Mouse (Mus musculus) kidney, adult 8-10 months (tissue): ENCODE data around the gene Gm5591.
"Not testable (repeated sequence)": the region's sequence is repeated elsewhere in the genome, so short reads cannot be mapped to it uniquely, and the experiment has no call there.

Source experiments
- DNase-seq, 2 experiments: peaks; one replicate each; pipeline ENCODE4 v3.0.0; 2022

The Gm5591 gene

DNA sequence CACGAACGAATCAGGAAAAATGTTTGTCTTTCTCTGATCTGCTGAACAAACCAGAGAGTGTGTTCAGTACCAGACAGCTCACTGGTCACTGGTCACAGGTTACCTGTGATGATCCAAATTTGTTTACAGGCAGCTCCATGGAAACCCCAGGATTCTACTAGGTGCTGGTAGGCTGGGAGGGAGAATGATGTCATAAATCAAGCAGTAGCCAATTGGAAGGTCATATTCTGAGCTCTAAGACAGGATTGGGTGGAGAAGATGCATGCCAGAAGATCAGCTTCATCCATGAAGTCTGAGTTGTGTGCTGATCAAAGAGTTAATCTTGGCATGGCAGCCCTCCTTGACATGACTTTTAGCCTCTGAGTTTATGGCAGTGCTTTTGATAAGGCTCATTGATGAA is at the start of gene Gm5591:
Gm5591 (minus strand) TSS at position 101 of the 400 bp plus-strand sequence.
- not testable (repeated sequence) for DNase-seq

DNA sequence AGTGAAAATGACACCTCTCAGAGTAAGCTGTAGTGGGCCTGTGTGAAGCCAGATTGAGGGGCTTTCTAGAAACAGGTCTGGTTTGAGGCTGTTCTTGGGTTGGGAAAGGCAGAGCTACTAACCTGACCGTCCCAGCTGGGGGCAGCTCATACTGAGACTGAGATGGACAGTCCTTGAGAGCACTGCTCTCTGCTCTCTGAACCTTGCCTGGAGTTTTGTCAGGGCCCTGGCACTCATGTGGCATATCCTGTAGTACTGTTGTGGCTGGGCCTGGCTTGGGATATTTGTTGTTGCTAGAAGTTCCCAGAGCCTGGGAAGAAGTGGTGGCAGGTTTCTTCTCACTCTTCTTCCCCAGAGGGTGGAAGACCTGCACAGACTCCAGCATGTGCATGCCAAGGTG is 39.5 kb downstream of the Gm5591 start:
- not testable (repeated sequence) for DNase-seq
